Mouse (Mus musculus) adrenal gland, adult 2 months (tissue): ENCODE measurements around the gene Dnase1. TPM values are rescaled to one million over a fixed set of nuclear protein-coding genes. Genes with fewer than 3 reads are reported as not detected.
"Not testable (repeated sequence)": the region's sequence is repeated elsewhere in the genome, so short reads cannot be mapped to it uniquely, and the experiment has no call there.

ENCODE experiments used
- DNase-seq: peaks from one replicate; pipeline ENCODE4 v3.0.0; 2021
- long read RNA-seq: library from polyadenylated mRNA; stranded (forward); transcript quantifications from one replicate; pipeline ENCODE4 v2.0.0, GENCODE M21; 2021
- polyA plus RNA-seq: library from polyadenylated mRNA; depleted of rRNA; stranded (reverse); fragments of >200 nt; gene quantifications from 2 replicates; pipeline ENCODE4 v1.2.3, GENCODE M21; 2012; rRNA removed
- total RNA-seq, 2 experiments: library from RNA; stranded (reverse); gene quantifications; 2 replicates each; pipeline ENCODE4 v1.2.3; 2021

Dnase1 gene
- total RNA-seq, result not detected
- polyA plus RNA-seq, result not detected in 2 replicates
- long read RNA-seq, result 0 reads

DNA sequence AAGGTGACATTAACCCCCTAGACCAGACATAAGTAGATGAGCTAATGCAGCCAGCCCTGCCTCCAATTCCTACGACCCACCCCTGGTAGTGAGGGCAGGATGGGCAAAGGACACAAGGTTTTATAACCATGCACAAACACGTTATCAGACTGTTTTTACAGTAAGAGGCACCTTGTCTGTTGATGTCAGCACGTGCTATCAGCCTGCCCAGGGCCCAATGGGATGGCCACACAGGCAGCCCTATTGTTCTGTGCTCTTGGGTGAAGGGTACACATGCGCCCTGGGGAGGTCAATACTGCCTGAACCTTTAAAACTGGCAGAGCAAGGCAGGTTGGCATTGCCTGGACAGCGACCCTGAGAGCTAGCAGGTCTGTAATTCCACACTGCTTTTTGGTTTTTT, at the start of gene Dnase1:
Dnase1 (plus strand) TSS at position 136 of the 400 bp plus-strand sequence.
- no peak for DNase-seq

DNA sequence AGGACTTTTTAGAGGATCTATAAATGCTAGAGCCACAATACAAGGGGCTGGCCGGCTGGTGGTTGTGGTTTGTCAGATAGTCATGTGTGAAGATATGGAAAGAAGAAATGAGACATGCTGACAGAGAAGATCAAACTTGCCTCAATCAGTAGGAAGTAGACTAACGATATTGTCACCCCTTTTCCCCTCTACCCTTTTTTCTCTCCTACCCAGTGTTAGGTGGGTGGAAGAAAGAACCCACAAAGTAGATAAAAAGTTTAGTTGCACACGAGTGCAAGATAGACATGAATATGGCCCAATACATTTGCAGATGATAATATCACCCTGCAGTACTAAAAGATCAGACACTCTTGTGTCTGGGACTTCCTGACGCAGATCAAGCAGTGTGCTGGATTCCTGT, 48.3 kb upstream of the Dnase1 start:
- DNase-seq, result no peak

GRCm38 (mm10) chr16:4003489-4004398, 33.0 kb upstream of the Dnase1 start, which contains the start of gene Slx4:
Gene Slx4, minus strand, starts transcription at chr16:4003770.
- peak; percentile 97 for DNase-seq

- no peak for DNase-seq
These were observed 23.7 kb upstream of the Dnase1 start for GRCm38 (mm10) chr16:4012882-4013570.

DNA sequence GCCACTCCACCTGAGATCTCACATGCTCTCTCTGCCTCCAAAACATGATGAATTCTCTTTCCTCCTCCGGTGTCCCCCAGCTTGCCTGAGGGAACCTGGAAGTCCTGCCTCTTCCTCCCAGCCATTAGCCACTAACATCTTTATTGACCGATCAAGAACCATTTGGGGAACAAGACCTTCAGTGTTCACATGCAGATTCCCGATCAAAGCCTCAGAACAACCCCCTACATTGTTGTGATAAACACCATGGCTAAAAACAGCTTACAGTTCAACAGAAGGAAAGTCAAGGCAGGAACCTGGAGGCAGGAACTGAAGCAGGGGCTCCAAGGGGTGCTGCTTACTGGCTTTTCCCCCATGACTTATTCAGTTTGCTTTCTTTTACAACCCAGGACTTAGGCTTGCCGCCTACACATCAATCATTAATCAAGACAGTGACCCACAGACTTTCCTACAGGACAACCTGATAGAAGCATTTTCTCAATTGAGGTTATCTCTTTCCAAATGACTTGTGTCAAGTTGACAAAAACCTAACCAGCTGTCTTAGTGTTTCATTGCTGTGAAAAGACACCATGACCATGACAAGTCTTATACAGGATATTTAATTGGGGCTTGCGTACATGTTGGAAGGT, 22.6 kb upstream of the Dnase1 start:
- DNase-seq, result no peak

GRCm38 (mm10) chr16:4016786-4017185, 20.0 kb upstream of the Dnase1 start:
- DNase-seq, result not testable (repeated sequence)

DNA sequence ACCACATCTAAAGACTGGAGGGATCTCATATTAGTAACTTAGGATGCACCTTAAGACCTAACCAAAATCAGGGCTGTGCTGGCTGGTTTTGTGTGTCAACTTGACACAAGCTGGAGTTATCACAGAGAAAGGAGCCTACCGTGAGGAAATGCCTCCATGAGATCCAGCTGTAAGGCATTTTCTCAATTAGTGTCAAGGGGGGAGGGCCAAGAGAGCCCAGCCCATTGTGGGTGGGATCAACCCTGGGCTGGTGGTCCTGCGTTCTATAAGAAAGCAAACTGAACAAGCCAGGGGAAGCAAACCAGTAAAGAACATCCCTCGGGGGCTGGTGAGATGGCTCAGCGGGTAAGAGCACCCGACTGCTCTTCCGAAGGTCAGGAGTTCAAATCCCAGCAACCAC, 19.3 kb upstream of the Dnase1 start:
- DNase-seq, result not testable (repeated sequence)

- no peak for DNase-seq
These were observed 15.5 kb upstream of the Dnase1 start for GRCm38 (mm10) chr16:4021241-4021640.

- no peak for DNase-seq
These were observed 14.0 kb upstream of the Dnase1 start for GRCm38 (mm10) chr16:4022719-4023118.

GRCm38 (mm10) chr16:4026672-4027071, 10.1 kb upstream of the Dnase1 start:
- DNase-seq, result no peak

DNA sequence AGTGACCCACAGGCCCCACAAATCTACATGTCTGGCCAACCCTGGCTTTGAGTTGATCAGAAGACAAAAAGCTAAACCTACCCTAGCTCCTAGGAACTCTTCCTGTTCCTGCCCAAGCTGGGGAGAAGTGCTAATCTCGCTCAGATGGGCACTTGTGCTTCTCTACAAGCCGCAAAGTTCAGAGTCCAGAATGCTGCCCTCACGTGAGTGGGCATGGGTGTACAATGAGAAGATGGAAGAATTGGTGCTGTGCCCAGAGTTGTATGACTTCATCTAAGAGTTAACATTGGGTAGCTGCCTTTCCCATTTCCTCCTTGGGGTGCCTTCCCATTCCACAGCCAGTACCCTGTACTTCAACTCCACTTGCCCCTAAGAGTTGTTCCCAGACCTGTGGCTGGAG, 9.5 kb upstream of the Dnase1 start:
- no peak for DNase-seq

DNA sequence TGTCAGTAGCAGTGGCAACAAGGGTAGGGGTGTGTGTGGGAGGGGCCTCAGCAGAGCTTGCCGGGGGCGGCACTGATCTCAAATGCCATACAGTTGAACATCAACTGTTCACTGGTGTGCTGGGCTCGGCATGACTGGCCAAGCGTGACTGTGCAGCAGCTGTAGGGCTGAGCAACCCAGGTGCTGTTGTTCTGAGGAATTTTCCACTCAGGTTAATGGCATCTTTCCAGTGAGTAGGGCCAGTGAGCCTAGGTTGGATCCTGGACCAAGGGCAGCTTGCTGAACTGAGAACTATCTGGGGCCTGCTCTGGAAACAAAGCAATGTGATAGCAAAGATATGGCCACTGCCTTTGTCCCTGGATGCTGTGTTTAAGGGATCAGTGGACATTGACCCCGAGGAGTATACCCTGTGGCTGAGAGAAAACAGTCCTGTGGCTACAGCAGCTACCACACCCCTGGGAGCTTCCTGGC, 7.3 kb upstream of the Dnase1 start:
- no peak for DNase-seq

DNA sequence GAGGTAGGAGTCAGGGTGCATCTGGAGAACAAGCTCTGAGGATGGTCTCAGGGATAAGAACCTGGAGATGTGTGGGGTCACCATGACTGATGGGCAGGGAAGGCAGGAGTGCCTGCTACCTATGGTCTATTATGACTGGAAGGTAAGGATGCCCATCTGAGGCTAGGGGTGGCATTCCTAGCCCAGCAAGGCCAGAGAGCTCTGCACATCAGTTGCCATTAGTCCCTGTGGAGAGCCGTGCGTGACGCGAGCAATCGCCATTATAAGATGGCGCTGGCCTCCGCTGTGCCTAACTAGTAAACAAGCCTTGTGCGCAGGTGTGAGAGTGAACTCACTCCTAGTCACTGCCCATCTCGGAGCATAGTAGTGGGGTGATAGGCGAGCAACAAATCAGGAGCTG, 6.2 kb upstream of the Dnase1 start:
- no peak for DNase-seq

- no peak for DNase-seq
These were observed 5.1 kb upstream of the Dnase1 start for GRCm38 (mm10) chr16:4031441-4032274.

- peak; percentile 82 for DNase-seq
These were observed 4.4 kb upstream of the Dnase1 start for GRCm38 (mm10) chr16:4032341-4032748.

DNA sequence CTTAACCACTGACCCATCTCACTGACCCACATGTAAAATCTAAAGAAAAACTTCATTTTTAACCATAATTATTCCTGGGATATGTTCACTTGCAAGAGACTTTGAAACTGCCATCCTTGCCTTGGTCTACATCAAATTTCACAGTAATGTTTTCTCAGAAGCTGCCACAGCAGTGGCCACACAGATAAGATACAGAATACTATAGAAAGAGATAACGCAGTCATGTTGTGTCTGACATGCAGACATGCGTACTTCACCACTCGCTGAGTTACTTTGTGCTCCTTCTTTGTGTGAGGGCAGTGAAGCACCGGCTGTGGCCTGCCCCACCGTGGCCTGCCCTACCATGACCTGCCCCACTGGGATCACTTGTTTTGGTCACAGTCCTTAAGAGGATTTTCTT, 2.8 kb upstream of the Dnase1 start:
- no peak for DNase-seq

GRCm38 (mm10) chr16:4034476-4034875, 2.3 kb upstream of the Dnase1 start:
- no peak for DNase-seq

DNA sequence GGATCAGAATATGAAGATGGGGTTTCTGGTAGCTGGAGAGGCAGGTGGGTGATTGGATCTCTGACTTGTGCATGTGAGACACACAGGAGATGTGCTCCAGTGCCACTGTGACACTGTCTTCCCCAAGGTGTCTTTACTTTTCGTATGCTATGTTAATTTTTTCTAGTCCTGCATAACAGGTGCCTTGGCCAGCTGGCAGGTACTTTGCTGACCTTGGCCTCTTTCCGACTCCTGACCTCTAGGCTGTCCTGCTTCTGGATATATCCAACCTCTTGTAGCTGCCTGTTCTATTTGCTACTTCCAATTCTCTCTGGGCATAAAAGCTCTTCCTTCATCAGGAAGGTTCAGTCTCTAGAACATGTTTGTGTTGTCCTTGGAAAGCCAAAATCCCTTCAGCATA, 1.2 kb upstream of the Dnase1 start:
- no peak for DNase-seq

DNA sequence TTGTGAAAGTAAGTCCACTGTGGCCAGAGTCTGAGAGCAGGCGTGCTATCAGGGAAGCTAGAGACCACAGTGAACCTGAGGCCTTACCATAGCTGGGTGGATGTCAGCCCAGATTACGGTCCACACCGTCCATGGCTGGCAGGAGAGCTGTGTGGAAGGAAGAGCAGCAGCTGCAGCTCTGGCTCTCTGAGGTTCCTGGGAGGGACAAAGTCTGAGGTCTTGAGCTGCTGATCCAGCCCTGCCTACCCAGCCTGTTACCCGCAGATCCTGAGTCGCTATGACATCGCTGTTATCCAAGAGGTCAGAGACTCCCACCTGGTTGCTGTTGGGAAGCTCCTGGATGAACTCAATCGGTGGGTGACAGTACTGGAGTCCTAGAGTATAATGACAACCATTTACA, 948 bp downstream of the Dnase1 start:
- DNase-seq, result no peak

DNA sequence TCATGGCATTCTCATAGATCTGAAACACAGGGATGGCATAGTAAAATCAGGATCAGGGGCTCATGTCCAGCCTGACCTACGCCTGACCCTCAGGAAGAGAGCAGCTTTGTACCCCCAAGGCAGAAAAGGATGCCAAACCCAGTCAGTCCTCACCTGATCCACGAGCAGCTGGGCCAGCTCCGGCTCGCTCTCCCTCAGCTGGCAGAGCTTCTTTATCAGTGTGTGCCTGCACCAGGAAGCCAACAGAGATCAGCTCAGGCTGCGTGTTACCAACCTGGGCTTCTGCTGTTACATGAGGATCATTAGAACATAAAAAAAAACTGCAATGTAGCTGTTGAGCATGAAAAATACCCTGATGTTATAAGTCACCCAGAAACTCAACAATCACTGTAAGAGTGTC, 3.5 kb downstream of the Dnase1 start:
- no peak for DNase-seq

DNA sequence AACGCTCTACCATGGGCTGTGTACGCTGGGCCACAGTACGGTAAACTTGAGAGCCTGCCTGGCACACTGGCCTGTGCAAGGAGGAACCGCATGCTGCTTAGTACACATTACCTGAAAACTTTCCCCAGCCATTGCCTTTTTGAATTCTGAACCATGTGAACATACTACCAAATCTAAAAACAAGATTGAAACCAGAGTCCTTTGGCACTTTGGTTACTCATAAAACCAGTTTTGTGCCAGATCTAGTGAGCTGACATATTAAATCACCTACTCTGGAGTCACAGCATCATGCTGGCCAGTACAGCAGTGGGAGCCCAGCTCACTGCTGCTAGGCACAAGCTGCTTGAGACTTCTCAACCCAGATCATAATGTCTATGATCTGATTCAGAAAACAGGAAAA, 4.9 kb downstream of the Dnase1 start:
- no peak for DNase-seq

GRCm38 (mm10) chr16:4044093-4044492, 7.4 kb downstream of the Dnase1 start:
- DNase-seq, result no peak
